9 mouse cellular contexts compared by ENCODE assay signal in genomic region chr7:112743063-112743462, GRCm38 (mm10).
DNase-seq lines count a peak whose midpoint lies in the region; ATAC-seq and TF ChIP-seq lines count a peak whose summit lies in the region.
"Had no signal": no experiment of that assay in that cellular context is flagged by ENCODE, and none has a peak within 500 bp of the region (broad histone marks: within the 10 kb centered on the region; RNA-seq: fewer than 3 reads in every experiment).

No protein-coding gene starts in this region.

- H3K4me2 ChIP-seq in liver, embryonic 12.5 days: no peak overlapping the region; the same call in 1 of the 2 replicates
- H3K4me2 ChIP-seq in forebrain, embryonic 14.5 days (ENCODE audit: low read length): peak overlapping the region; percentile 20; the same call in 1 of the 2 replicates
- H3K4me2 ChIP-seq in kidney, embryonic 14.5 days (replicated peaks; ENCODE audit: low read depth, low read length): 0 out of 2 replicates have a peak overlapping the region, but pooled peaks have one; percentile 27
- no peak overlapping the region for H3K4me2 ChIP-seq in neural tube, embryonic 11.5 days (ENCODE audit: low read depth)

- no peaks in the 10 kb centered on the region for H3K27me3 ChIP-seq in liver, adult 2 months (ENCODE audit: control insufficient read depth, insufficient read depth, low read length)
- H3K27me3 ChIP-seq in liver, embryonic 12.5 days (replicated peaks): 0 out of 2 replicates have a peak, but pooled peaks cover 15% of the 10 kb centered on the region
- no peaks in the 10 kb centered on the region for H3K27me3 ChIP-seq in forebrain, embryonic 14.5 days (replicated peaks; ENCODE audit: control insufficient read depth, insufficient read depth, low read length)
- no peaks in the 10 kb centered on the region for H3K27me3 ChIP-seq in kidney, embryonic 14.5 days (ENCODE audit: control insufficient read depth, insufficient read depth, low read length)
- no peaks in the 10 kb centered on the region for H3K27me3 ChIP-seq in neural tube, embryonic 11.5 days (ENCODE audit: control insufficient read depth, insufficient read depth, low read length)

- ATAC-seq in liver, embryonic 12.5 days: no peak
- no peak; the same call in 1 of the 2 replicates for ATAC-seq in forebrain, embryonic 14.5 days
- no peak for ATAC-seq in kidney, embryonic 14.5 days (ENCODE audit: low FRiP score, low TSS enrichment)
- no peak for ATAC-seq in neural tube, embryonic 11.5 days (ENCODE audit: insufficient read depth, low FRiP score, low TSS enrichment)
- no peak for ATAC-seq in megakaryocyte progenitor cell, adult 5-6 weeks (replicated peaks; ENCODE audit: poor library complexity)

- intact Hi-C loops in gastrocnemius, postnatal 14 days (cut with DNase I; ENCODE audit: low total_unique reads): no loop called here

- no peaks in the 10 kb centered on the region for H3K36me3 ChIP-seq in liver, adult 2 months (ENCODE audit: control insufficient read depth, insufficient read depth, low read length)
- H3K36me3 ChIP-seq in liver, embryonic 12.5 days: no peaks in the 10 kb centered on the region
- H3K36me3 ChIP-seq in forebrain, embryonic 14.5 days (ENCODE audit: control insufficient read depth, insufficient read depth, low read length): no peaks in the 10 kb centered on the region
- no peaks in the 10 kb centered on the region for H3K36me3 ChIP-seq in kidney, embryonic 14.5 days (ENCODE audit: control insufficient read depth, insufficient read depth, low read length)
- no peaks in the 10 kb centered on the region for H3K36me3 ChIP-seq in neural tube, embryonic 11.5 days (ENCODE audit: control insufficient read depth, insufficient read depth, low read length)
- H3K36me3 ChIP-seq: G1E had no signal

- no peak for TF ChIP-seq CTCF in liver, adult 2 months (IDR thresholded peaks at IDR 0.05; ENCODE audit: low read depth, low read length)

- H3K9ac ChIP-seq in liver, adult 2 months (ENCODE audit: low read depth, low read length): no peak overlapping the region
- H3K9ac ChIP-seq in liver, embryonic 12.5 days: no peak overlapping the region
- H3K9ac ChIP-seq in forebrain, embryonic 14.5 days (ENCODE audit: low read length): no peak overlapping the region
- no peak overlapping the region for H3K9ac ChIP-seq in kidney, embryonic 14.5 days (ENCODE audit: low read depth, low read length)
- H3K9ac ChIP-seq in neural tube, embryonic 11.5 days (ENCODE audit: low read length): no peak overlapping the region

- DNase-seq in liver, adult 2 months (ENCODE audit: extremely low read depth, low read depth, low spot score): peak; percentile 44
- DNase-seq in forebrain, embryonic 14.5 days (ENCODE audit: low spot score): peak; percentile 39
- no peak for DNase-seq in neural tube, embryonic 11.5 days (ENCODE audit: low spot score)
- no peak for DNase-seq in right cerebral cortex, postnatal 10 days (ENCODE audit: low spot score in 2 of 2)
- no peak for DNase-seq in gastrocnemius, postnatal 14 days

- no peak overlapping the region for H3K27ac ChIP-seq in liver, adult 2 months (replicated peaks; ENCODE audit: insufficient read depth, low read depth, low read length)
- no peak overlapping the region for H3K27ac ChIP-seq in liver, embryonic 12.5 days
- peak overlapping the region; percentile 58; the same call in 1 of the 2 replicates for H3K27ac ChIP-seq in forebrain, embryonic 14.5 days (ENCODE audit: low read depth, low read length)
- H3K27ac ChIP-seq in kidney, embryonic 14.5 days (ENCODE audit: low read depth, low read length): peak overlapping the region; percentile 80
- H3K27ac ChIP-seq in neural tube, embryonic 11.5 days (ENCODE audit: low read depth, low read length): peak overlapping the region; percentile 56; the same call in 1 of the 2 replicates

- WGBS in liver, adult 2 months: 27% methylated on average over 7 of the region's 7 CpGs
- 50% methylated on average over 7 of the region's 7 CpGs for WGBS in liver, embryonic 12.5 days (ENCODE audit: insufficient replicate concordance)
- 21% methylated on average over 7 of the region's 7 CpGs for WGBS in forebrain, embryonic 14.5 days
- 16% methylated on average over 7 of the region's 7 CpGs for WGBS in kidney, embryonic 14.5 days
- WGBS in neural tube, embryonic 11.5 days: 14% methylated on average over 7 of the region's 7 CpGs

- no peak overlapping the region for H3K4me3 ChIP-seq in liver, adult 2 months (ENCODE audit: insufficient read depth, low read depth, low read length)
- no peak overlapping the region for H3K4me3 ChIP-seq in liver, embryonic 12.5 days
- H3K4me3 ChIP-seq in forebrain, embryonic 14.5 days (ENCODE audit: low read depth, low read length): no peak overlapping the region
- no peak overlapping the region for H3K4me3 ChIP-seq in kidney, embryonic 14.5 days (ENCODE audit: low read length)
- H3K4me3 ChIP-seq in neural tube, embryonic 11.5 days (ENCODE audit: low read depth, low read length): no peak overlapping the region

- H3K79me2 ChIP-seq in liver, adult 2 months (ENCODE audit: control insufficient read depth, insufficient read depth, low read length): peaks cover 12% of the 10 kb centered on the region

- H3K4me1 ChIP-seq in liver, adult 2 months (ENCODE audit: control insufficient read depth, insufficient read depth, low read length): no peaks in the 10 kb centered on the region
- H3K4me1 ChIP-seq in liver, embryonic 12.5 days: peaks cover 14% of the 10 kb centered on the region
- H3K4me1 ChIP-seq in forebrain, embryonic 14.5 days (ENCODE audit: control insufficient read depth, insufficient read depth, low read length): peaks cover 46% of the 10 kb centered on the region
- H3K4me1 ChIP-seq in kidney, embryonic 14.5 days (ENCODE audit: control insufficient read depth, insufficient read depth, low read length): peaks cover 74% of the 10 kb centered on the region
- peaks cover 38% of the 10 kb centered on the region for H3K4me1 ChIP-seq in neural tube, embryonic 11.5 days (ENCODE audit: control insufficient read depth, insufficient read depth, low read length)

- H3K9me3 ChIP-seq in liver, embryonic 12.5 days (replicated peaks): no peaks in the 10 kb centered on the region
- no peaks in the 10 kb centered on the region for H3K9me3 ChIP-seq in forebrain, embryonic 14.5 days (replicated peaks; ENCODE audit: control insufficient read depth, low read length)
- no peaks in the 10 kb centered on the region for H3K9me3 ChIP-seq in kidney, embryonic 14.5 days (ENCODE audit: control insufficient read depth, low read length)
- no peaks in the 10 kb centered on the region for H3K9me3 ChIP-seq in neural tube, embryonic 11.5 days (ENCODE audit: control insufficient read depth, low read length)

- no peak for TF ChIP-seq POLR2A in liver, adult 2 months (IDR thresholded peaks at IDR 0.05; ENCODE audit: extremely low read depth, insufficient read depth, low read length)

Comparison
In these comparisons a context has a peak if more than half of its experiments do, and no peak if none do; other contexts are left out.
1. DNase-seq: peak in liver, adult 2 months (single experiment) and forebrain, embryonic 14.5 days (single experiment); none in neural tube, embryonic 11.5 days (single experiment), right cerebral cortex, postnatal 10 days (0 of 2) and gastrocnemius, postnatal 14 days (single experiment).
2. H3K27ac ChIP-seq: peak in forebrain, embryonic 14.5 days (single experiment), kidney, embryonic 14.5 days (single experiment) and neural tube, embryonic 11.5 days (single experiment); none in liver, adult 2 months (single experiment) and liver, embryonic 12.5 days (single experiment).
3. H3K4me2 ChIP-seq: peak in forebrain, embryonic 14.5 days (single experiment) and kidney, embryonic 14.5 days (single experiment); none in liver, embryonic 12.5 days (single experiment) and neural tube, embryonic 11.5 days (single experiment).